In genomic region chr1:83496380-83496779, GRCm38 (mm10) we compare ENCODE assay signal across 26 mouse cellular contexts.
DNase-seq lines count a peak whose midpoint lies in the region; ATAC-seq and TF ChIP-seq lines count a peak whose summit lies in the region.
"Had no signal": no experiment of that assay in that cellular context is flagged by ENCODE, and none has a peak within 500 bp of the region (broad histone marks: within the 10 kb centered on the region; RNA-seq: fewer than 3 reads in every experiment).

No protein-coding gene starts in this region.

- H3K9ac ChIP-seq in midbrain, embryonic 12.5 days (replicated peaks), result no peak overlapping the region
- no peak overlapping the region for H3K9ac ChIP-seq in midbrain, embryonic 14.5 days (replicated peaks; ENCODE audit: low read length)
- no peak overlapping the region for H3K9ac ChIP-seq in midbrain, postnatal 0 days (replicated peaks; ENCODE audit: low read length, poor library complexity, severe bottlenecking)
- H3K9ac ChIP-seq in heart, embryonic 11.5 days (ENCODE audit: low read depth, low read length), result no peak overlapping the region
- H3K9ac ChIP-seq: embryonic facial prominence, embryonic 12.5 days; forebrain, embryonic 12.5 days; forebrain, embryonic 15.5 days; heart, embryonic 12.5 days; heart, embryonic 15.5 days; hindbrain, embryonic 13.5 days had no signal

- no peaks in the 10 kb centered on the region for H3K9me3 ChIP-seq in midbrain, embryonic 12.5 days
- no peaks in the 10 kb centered on the region for H3K9me3 ChIP-seq in midbrain, embryonic 10.5 days (replicated peaks)
- no peaks in the 10 kb centered on the region for H3K9me3 ChIP-seq in midbrain, embryonic 14.5 days (ENCODE audit: control insufficient read depth, low read length)
- H3K9me3 ChIP-seq in midbrain, postnatal 0 days (ENCODE audit: low read length), result no peaks in the 10 kb centered on the region
- no peaks in the 10 kb centered on the region for H3K9me3 ChIP-seq in heart, embryonic 11.5 days (replicated peaks; ENCODE audit: control insufficient read depth, low read length)
- H3K9me3 ChIP-seq: embryonic facial prominence, embryonic 12.5 days; forebrain, embryonic 12.5 days; forebrain, embryonic 15.5 days; heart, embryonic 12.5 days; heart, embryonic 15.5 days; hindbrain, embryonic 10.5 days; hindbrain, embryonic 13.5 days had no signal

- no peak for DNase-seq in midbrain, embryonic 10.5 days (ENCODE audit: low spot score)
- peak; percentile 10 for DNase-seq in forelimb bud, embryonic 11.5 days (ENCODE audit: low read depth, low spot score)
- DNase-seq in midbrain, embryonic 14.5 days, result peak; percentile 29
- DNase-seq in midbrain, postnatal 0 days (ENCODE audit: low spot score), result no peak
- DNase-seq in testis, postnatal 10 days (ENCODE audit: low spot score), result no peak
- DNase-seq: adrenal gland, adult 2 months; adrenal gland, postnatal 14 days; cerebellum, adult 11 months; cerebellum, adult 8-10 months; cerebellum, postnatal 10 days; gastrocnemius, adult 2 months; gastrocnemius, postnatal 14 days; heart, postnatal 10 days; heart, postnatal 36 days had no signal

- H3K27ac ChIP-seq in midbrain, embryonic 12.5 days (replicated peaks), result no peak overlapping the region
- no peak overlapping the region for H3K27ac ChIP-seq in midbrain, embryonic 10.5 days (replicated peaks)
- H3K27ac ChIP-seq in midbrain, embryonic 14.5 days (replicated peaks; ENCODE audit: low read depth, low read length), result no peak overlapping the region
- H3K27ac ChIP-seq in midbrain, postnatal 0 days (ENCODE audit: low read depth, low read length), result no peak overlapping the region
- H3K27ac ChIP-seq in heart, embryonic 11.5 days (ENCODE audit: low read depth, low read length), result no peak overlapping the region
- H3K27ac ChIP-seq: embryonic facial prominence, embryonic 12.5 days; forebrain, embryonic 12.5 days; forebrain, embryonic 15.5 days; gastrocnemius, adult 2 months; heart, embryonic 15.5 days; hindbrain, embryonic 10.5 days; hindbrain, embryonic 13.5 days had no signal

- no peak for TF ChIP-seq CTCF in midbrain, postnatal 0 days (IDR thresholded peaks at IDR 0.05)

- H3K4me3 ChIP-seq in midbrain, embryonic 12.5 days, result no peak overlapping the region
- no peak overlapping the region for H3K4me3 ChIP-seq in midbrain, embryonic 10.5 days
- no peak overlapping the region for H3K4me3 ChIP-seq in midbrain, embryonic 14.5 days (replicated peaks; ENCODE audit: low read depth, low read length)
- H3K4me3 ChIP-seq in midbrain, postnatal 0 days (ENCODE audit: low read depth, low read length), result no peak overlapping the region
- H3K4me3 ChIP-seq in heart, embryonic 11.5 days (ENCODE audit: low read depth, low read length), result no peak overlapping the region
- H3K4me3 ChIP-seq: embryonic facial prominence, embryonic 12.5 days; erythroblast, embryonic 14.5 days; forebrain, embryonic 12.5 days; forebrain, embryonic 15.5 days; gastrocnemius, adult 2 months; heart, embryonic 12.5 days; heart, embryonic 15.5 days; hindbrain, embryonic 10.5 days; hindbrain, embryonic 13.5 days had no signal

- 38% methylated on average over 2 of the region's 2 CpGs for WGBS in midbrain, embryonic 12.5 days
- WGBS in midbrain, embryonic 10.5 days, result 69% methylated on average over 2 of the region's 2 CpGs
- 40% methylated on average over 2 of the region's 2 CpGs for WGBS in midbrain, embryonic 14.5 days
- 42% methylated on average over 2 of the region's 2 CpGs for WGBS in midbrain, postnatal 0 days
- 48% methylated on average over 2 of the region's 2 CpGs for WGBS in heart, embryonic 11.5 days (ENCODE audit: insufficient replicate concordance)

- H3K36me3 ChIP-seq in midbrain, embryonic 12.5 days, result no peaks in the 10 kb centered on the region
- no peaks in the 10 kb centered on the region for H3K36me3 ChIP-seq in midbrain, embryonic 10.5 days
- H3K36me3 ChIP-seq in midbrain, embryonic 14.5 days (ENCODE audit: control insufficient read depth, insufficient read depth, low read length), result no peaks in the 10 kb centered on the region
- H3K36me3 ChIP-seq in midbrain, postnatal 0 days (ENCODE audit: insufficient read depth, low read length), result no peaks in the 10 kb centered on the region
- H3K36me3 ChIP-seq in heart, embryonic 11.5 days (ENCODE audit: control insufficient read depth, insufficient read depth, low read length), result no peaks in the 10 kb centered on the region
- H3K36me3 ChIP-seq: embryonic facial prominence, embryonic 12.5 days; forebrain, embryonic 12.5 days; forebrain, embryonic 15.5 days; heart, embryonic 12.5 days; heart, embryonic 15.5 days; hindbrain, embryonic 10.5 days; hindbrain, embryonic 13.5 days had no signal

- no peaks in the 10 kb centered on the region for H3K4me1 ChIP-seq in midbrain, embryonic 12.5 days
- no peaks in the 10 kb centered on the region for H3K4me1 ChIP-seq in midbrain, embryonic 10.5 days
- no peaks in the 10 kb centered on the region for H3K4me1 ChIP-seq in midbrain, embryonic 14.5 days (ENCODE audit: control insufficient read depth, insufficient read depth, low read length)
- no peaks in the 10 kb centered on the region for H3K4me1 ChIP-seq in midbrain, postnatal 0 days (ENCODE audit: insufficient read depth, low read length)
- H3K4me1 ChIP-seq in heart, embryonic 11.5 days (ENCODE audit: control insufficient read depth, insufficient read depth, low read length), result no peaks in the 10 kb centered on the region
- H3K4me1 ChIP-seq: embryonic facial prominence, embryonic 12.5 days; forebrain, embryonic 12.5 days; forebrain, embryonic 15.5 days; heart, embryonic 15.5 days; hindbrain, embryonic 10.5 days; hindbrain, embryonic 13.5 days had no signal

- no peaks in the 10 kb centered on the region for H3K27me3 ChIP-seq in midbrain, embryonic 12.5 days
- no peaks in the 10 kb centered on the region for H3K27me3 ChIP-seq in midbrain, embryonic 10.5 days (ENCODE audit: low read depth, poor library complexity, severe bottlenecking)
- no peaks in the 10 kb centered on the region for H3K27me3 ChIP-seq in midbrain, embryonic 14.5 days (ENCODE audit: control insufficient read depth, insufficient read depth, low read length)
- H3K27me3 ChIP-seq in midbrain, postnatal 0 days (ENCODE audit: insufficient read depth, low read length), result no peaks in the 10 kb centered on the region
- H3K27me3 ChIP-seq in heart, embryonic 11.5 days (ENCODE audit: control insufficient read depth, insufficient read depth, low read length), result no peaks in the 10 kb centered on the region
- H3K27me3 ChIP-seq: embryonic facial prominence, embryonic 12.5 days; forebrain, embryonic 12.5 days; forebrain, embryonic 15.5 days; heart, embryonic 12.5 days; heart, embryonic 15.5 days; hindbrain, embryonic 13.5 days had no signal

- peak; percentile 56; the same call in 1 of the 2 replicates for ATAC-seq in midbrain, embryonic 12.5 days (ENCODE audit: low FRiP score, low read depth)
- ATAC-seq in midbrain, embryonic 14.5 days (ENCODE audit: low FRiP score, low TSS enrichment), result peak; percentile 53; the same call in 1 of the 2 replicates
- ATAC-seq in midbrain, postnatal 0 days (ENCODE audit: low FRiP score), result 0 out of 2 replicates have a peak, but pooled peaks have one; percentile 41
- no peak for ATAC-seq in heart, embryonic 11.5 days (replicated peaks; ENCODE audit: insufficient number of reproducible peaks, low FRiP score, low TSS enrichment)
- ATAC-seq: CD4-positive, CD25-positive, alpha-beta regulatory T cell, adult 4 months; forebrain, embryonic 15.5 days; inflammation-experienced regulatory T-cells, adult 6 months had no signal

- H3K4me2 ChIP-seq in midbrain, embryonic 12.5 days (replicated peaks), result no peak overlapping the region
- H3K4me2 ChIP-seq in midbrain, embryonic 14.5 days (ENCODE audit: low read length), result no peak overlapping the region
- no peak overlapping the region for H3K4me2 ChIP-seq in midbrain, postnatal 0 days (ENCODE audit: low read depth, low read length, poor library complexity, severe bottlenecking)
- H3K4me2 ChIP-seq in heart, embryonic 11.5 days, result no peak overlapping the region
- H3K4me2 ChIP-seq: embryonic facial prominence, embryonic 12.5 days; forebrain, embryonic 12.5 days; forebrain, embryonic 15.5 days; heart, embryonic 12.5 days; heart, embryonic 15.5 days; hindbrain, embryonic 13.5 days had no signal

Comparison
In these comparisons a context has a peak if more than half of its experiments do, and no peak if none do; other contexts are left out.
1. DNase-seq: peak in forelimb bud, embryonic 11.5 days (single experiment) and midbrain, embryonic 14.5 days (single experiment); none in midbrain, embryonic 10.5 days (single experiment), midbrain, postnatal 0 days (single experiment) and testis, postnatal 10 days (single experiment).